Mouse (Mus musculus): ENCODE results near the gene Gapt. TPM values are rescaled to one million over a fixed set of nuclear protein-coding genes. Genes with fewer than 3 reads are reported as not detected.
"Not testable (repeated sequence)": the region's sequence is repeated elsewhere in the genome, so short reads cannot be mapped to it uniquely, and the experiment has no call there.

Gene Gapt
- 0.67 TPM in 2 replicates for polyA plus RNA-seq (2012; rRNA removed)

DNA sequence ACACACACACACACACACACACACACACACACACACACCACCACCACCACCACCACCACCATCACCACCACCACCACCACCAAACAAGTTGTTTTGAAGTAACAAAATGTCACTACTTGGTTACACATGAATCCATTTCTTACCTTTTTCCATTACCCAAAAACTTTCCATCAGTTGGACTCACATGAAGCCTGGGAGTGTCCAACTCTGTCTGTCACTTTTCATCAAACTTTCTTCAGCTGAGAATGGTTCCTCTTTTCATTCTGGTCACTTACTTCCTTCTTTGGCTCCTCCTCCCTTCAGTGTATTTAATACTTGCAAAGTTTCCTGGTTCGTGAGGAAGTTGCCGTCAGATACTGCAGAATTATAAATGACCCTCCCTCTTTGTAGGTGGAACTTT, at the start of gene Gapt:
Gene Gapt, minus strand, starts transcription at position 259 of the 400 bp plus-strand sequence.
- no peak within 1 kb of the TSS for H3K4me3 ChIP-seq (ENCODE audit: control insufficient read depth, low read depth, low read length)
- H3K27ac ChIP-seq (ENCODE audit: control insufficient read depth, insufficient read depth, low read depth, low read length): no peak within 1 kb of the TSS
- no peak for TF ChIP-seq CTCF (IDR thresholded peaks at IDR 0.05; ENCODE audit: control insufficient read depth, insufficient read depth, insufficient replicate concordance, low read depth, low read length)
- no peak for TF ChIP-seq POLR2A (IDR thresholded peaks at IDR 0.05; ENCODE audit: control insufficient read depth, low read depth, low read length)
- peaks cover 10% of the 10 kb centered on the region for H3K4me1 ChIP-seq (ENCODE audit: control insufficient read depth, insufficient read depth, low read length)
- H3K27me3 ChIP-seq (ENCODE audit: control insufficient read depth, insufficient read depth, low read length): no peaks in the 10 kb centered on the region
- H3K36me3 ChIP-seq (ENCODE audit: control insufficient read depth, insufficient read depth, low read length): no peaks in the 10 kb centered on the region

DNA sequence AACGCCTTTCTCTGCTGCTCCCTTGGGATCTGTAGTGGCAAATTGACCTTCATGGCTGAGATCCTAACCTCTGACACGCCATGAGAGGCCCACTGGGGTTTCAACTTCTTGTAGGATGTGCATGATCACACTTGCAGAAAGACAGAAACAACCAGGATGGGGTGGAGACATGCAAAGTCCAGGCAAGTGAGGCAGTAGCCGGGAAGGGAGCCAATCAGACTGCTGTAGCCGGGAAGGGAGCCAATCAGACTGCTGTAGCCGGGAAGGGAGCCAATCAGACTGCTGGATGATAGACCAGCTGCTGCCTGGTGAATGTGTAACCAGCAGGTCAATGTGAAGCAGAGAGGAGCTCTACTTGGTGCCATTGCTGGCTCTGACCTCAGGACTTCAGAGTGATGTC, 49.2 kb upstream of the Gapt start:
- no peaks in the 10 kb centered on the region for H3K36me3 ChIP-seq (ENCODE audit: control insufficient read depth, insufficient read depth, low read length)
- H3K27ac ChIP-seq (ENCODE audit: control insufficient read depth, insufficient read depth, low read depth, low read length): no peak overlapping the region
- no peak overlapping the region for H3K4me3 ChIP-seq (ENCODE audit: control insufficient read depth, low read depth, low read length)
- no peaks in the 10 kb centered on the region for H3K27me3 ChIP-seq (ENCODE audit: control insufficient read depth, insufficient read depth, low read length)
- no peaks in the 10 kb centered on the region for H3K4me1 ChIP-seq (ENCODE audit: control insufficient read depth, insufficient read depth, low read length)
- TF ChIP-seq POLR2A (IDR thresholded peaks at IDR 0.05; ENCODE audit: control insufficient read depth, low read depth, low read length) (no peak), CTCF (IDR thresholded peaks at IDR 0.05; ENCODE audit: control insufficient read depth, insufficient read depth, insufficient replicate concordance, low read depth, low read length) (no peak)

DNA sequence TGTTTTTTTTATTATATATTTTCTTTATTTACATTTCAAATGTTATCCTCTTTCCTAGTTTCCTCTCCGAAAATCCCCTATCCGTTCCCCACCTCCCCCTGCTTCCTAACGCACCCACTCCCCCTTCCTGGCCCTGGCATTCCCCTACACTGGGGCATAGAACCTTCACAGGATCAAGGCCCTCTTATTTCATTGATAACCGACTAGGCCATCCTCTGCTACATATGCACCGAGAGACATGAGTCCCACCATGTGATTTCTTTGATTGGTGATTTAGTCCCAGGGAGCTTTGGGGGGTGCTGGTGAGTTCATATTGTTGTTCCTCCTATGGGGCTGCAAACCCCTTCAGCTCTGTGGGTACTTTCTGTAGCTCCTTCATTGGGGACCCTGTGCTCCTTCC, 47.7 kb upstream of the Gapt start:
- not testable (repeated sequence) for H3K27me3 ChIP-seq (ENCODE audit: control insufficient read depth, insufficient read depth, low read length); H3K27ac ChIP-seq (ENCODE audit: control insufficient read depth, insufficient read depth, low read depth, low read length); H3K36me3 ChIP-seq (ENCODE audit: control insufficient read depth, insufficient read depth, low read length); H3K4me1 ChIP-seq (ENCODE audit: control insufficient read depth, insufficient read depth, low read length); H3K4me3 ChIP-seq (ENCODE audit: control insufficient read depth, low read depth, low read length)

DNA sequence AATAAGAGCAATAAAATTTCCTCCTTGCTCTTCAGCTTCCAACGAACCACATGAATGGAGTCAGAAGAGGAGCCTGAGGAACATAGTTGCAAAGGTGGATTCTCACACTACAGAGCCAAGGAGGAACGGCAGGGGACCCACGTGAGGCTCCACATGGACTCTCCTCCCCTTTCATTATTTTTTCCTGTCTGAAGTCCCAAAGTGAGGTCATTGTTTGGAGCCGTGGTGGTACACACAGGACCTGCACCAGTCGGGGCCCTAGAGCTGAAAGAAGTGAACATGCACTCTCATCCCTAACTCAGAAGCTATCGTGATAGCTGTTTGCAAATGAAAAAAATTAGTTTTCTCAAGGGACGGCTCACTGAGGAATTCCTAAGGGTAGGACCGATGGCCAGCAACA, 47.1 kb upstream of the Gapt start:
- Histone ChIP-seq H3K4me3 (ENCODE audit: control insufficient read depth, low read depth, low read length) (no peak overlapping the region), H3K4me1 (ENCODE audit: control insufficient read depth, insufficient read depth, low read length) (peaks cover 3% of the 10 kb centered on the region), H3K36me3 (ENCODE audit: control insufficient read depth, insufficient read depth, low read length) (no peaks in the 10 kb centered on the region), H3K27ac (ENCODE audit: control insufficient read depth, insufficient read depth, low read depth, low read length) (no peak overlapping the region), H3K27me3 (ENCODE audit: control insufficient read depth, insufficient read depth, low read length) (no peaks in the 10 kb centered on the region)
- TF ChIP-seq CTCF (IDR thresholded peaks at IDR 0.05; ENCODE audit: control insufficient read depth, insufficient read depth, insufficient replicate concordance, low read depth, low read length) (no peak), POLR2A (IDR thresholded peaks at IDR 0.05; ENCODE audit: control insufficient read depth, low read depth, low read length) (no peak)

- no peak overlapping the region for H3K4me3 ChIP-seq (ENCODE audit: control insufficient read depth, low read depth, low read length)
- no peaks in the 10 kb centered on the region for H3K27me3 ChIP-seq (ENCODE audit: control insufficient read depth, insufficient read depth, low read length)
- H3K4me1 ChIP-seq (ENCODE audit: control insufficient read depth, insufficient read depth, low read length): peaks cover 3% of the 10 kb centered on the region
- TF ChIP-seq CTCF (IDR thresholded peaks at IDR 0.05; ENCODE audit: control insufficient read depth, insufficient read depth, insufficient replicate concordance, low read depth, low read length) (no peak), POLR2A (IDR thresholded peaks at IDR 0.05; ENCODE audit: control insufficient read depth, low read depth, low read length) (no peak)
- no peak overlapping the region for H3K27ac ChIP-seq (ENCODE audit: control insufficient read depth, insufficient read depth, low read depth, low read length)
- no peaks in the 10 kb centered on the region for H3K36me3 ChIP-seq (ENCODE audit: control insufficient read depth, insufficient read depth, low read length)
Observed at GRCm38 (mm10) chr13:110401877-110402276, 44.9 kb upstream of the Gapt start.

DNA sequence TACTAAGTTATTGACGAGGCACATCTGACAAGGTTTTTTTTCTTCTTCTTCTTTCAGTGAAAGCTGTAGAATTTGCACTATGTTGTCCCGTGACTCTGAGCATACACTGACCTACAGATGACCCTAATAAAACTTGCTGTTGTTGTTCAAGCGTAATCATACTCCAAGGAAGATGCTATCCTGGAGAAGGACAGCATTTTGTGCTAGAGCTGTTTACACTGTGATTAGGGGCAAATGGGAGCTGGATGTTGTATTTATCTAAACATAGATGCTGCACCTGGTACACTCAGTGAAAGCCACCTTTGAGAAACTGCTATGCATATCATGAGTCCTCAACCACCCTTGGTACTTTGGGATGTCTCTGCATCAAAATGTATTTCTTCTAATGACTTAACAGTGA, 44.4 kb upstream of the Gapt start:
- no peak overlapping the region for H3K4me3 ChIP-seq (ENCODE audit: control insufficient read depth, low read depth, low read length)
- TF ChIP-seq POLR2A (IDR thresholded peaks at IDR 0.05; ENCODE audit: control insufficient read depth, low read depth, low read length) (no peak), CTCF (IDR thresholded peaks at IDR 0.05; ENCODE audit: control insufficient read depth, insufficient read depth, insufficient replicate concordance, low read depth, low read length) (no peak)
- H3K27me3 ChIP-seq (ENCODE audit: control insufficient read depth, insufficient read depth, low read length): no peaks in the 10 kb centered on the region
- no peaks in the 10 kb centered on the region for H3K36me3 ChIP-seq (ENCODE audit: control insufficient read depth, insufficient read depth, low read length)
- H3K4me1 ChIP-seq (ENCODE audit: control insufficient read depth, insufficient read depth, low read length): peaks cover 3% of the 10 kb centered on the region
- H3K27ac ChIP-seq (ENCODE audit: control insufficient read depth, insufficient read depth, low read depth, low read length): no peak overlapping the region

GRCm38 (mm10) chr13:110398513-110399270, 41.7 kb upstream of the Gapt start:
- Histone ChIP-seq H3K4me3 (ENCODE audit: control insufficient read depth, low read depth, low read length) (peak overlapping the region; percentile 69), H3K27ac (ENCODE audit: control insufficient read depth, insufficient read depth, low read depth, low read length) (no peak overlapping the region), H3K4me1 (ENCODE audit: control insufficient read depth, insufficient read depth, low read length) (peaks cover 6% of the 10 kb centered on the region), H3K27me3 (ENCODE audit: control insufficient read depth, insufficient read depth, low read length) (no peaks in the 10 kb centered on the region), H3K36me3 (ENCODE audit: control insufficient read depth, insufficient read depth, low read length) (no peaks in the 10 kb centered on the region)
- TF ChIP-seq POLR2A (IDR thresholded peaks at IDR 0.05; ENCODE audit: control insufficient read depth, low read depth, low read length) (no peak), CTCF (IDR thresholded peaks at IDR 0.05; ENCODE audit: control insufficient read depth, insufficient read depth, insufficient replicate concordance, low read depth, low read length) (no peak)

- H3K27ac ChIP-seq (ENCODE audit: control insufficient read depth, insufficient read depth, low read depth, low read length): no peak overlapping the region
- TF ChIP-seq CTCF (IDR thresholded peaks at IDR 0.05; ENCODE audit: control insufficient read depth, insufficient read depth, insufficient replicate concordance, low read depth, low read length): no peak
- TF ChIP-seq POLR2A (IDR thresholded peaks at IDR 0.05; ENCODE audit: control insufficient read depth, low read depth, low read length): no peak
- H3K27me3 ChIP-seq (ENCODE audit: control insufficient read depth, insufficient read depth, low read length): no peaks in the 10 kb centered on the region
- H3K36me3 ChIP-seq (ENCODE audit: control insufficient read depth, insufficient read depth, low read length): no peaks in the 10 kb centered on the region
- peaks cover 6% of the 10 kb centered on the region for H3K4me1 ChIP-seq (ENCODE audit: control insufficient read depth, insufficient read depth, low read length)
- no peak overlapping the region for H3K4me3 ChIP-seq (ENCODE audit: control insufficient read depth, low read depth, low read length)
Observed at GRCm38 (mm10) chr13:110397750-110398149, 40.8 kb upstream of the Gapt start.
